Mouse (Mus musculus): Measurements from ENCODE around the gene Cyp4b1. TPM values are rescaled to one million over a fixed set of nuclear protein-coding genes. Genes with fewer than 3 reads are reported as not detected.

The Cyp4b1 gene
- polyA plus RNA-seq, 2 experiments, result 1.1 to 2.2 TPM

DNA sequence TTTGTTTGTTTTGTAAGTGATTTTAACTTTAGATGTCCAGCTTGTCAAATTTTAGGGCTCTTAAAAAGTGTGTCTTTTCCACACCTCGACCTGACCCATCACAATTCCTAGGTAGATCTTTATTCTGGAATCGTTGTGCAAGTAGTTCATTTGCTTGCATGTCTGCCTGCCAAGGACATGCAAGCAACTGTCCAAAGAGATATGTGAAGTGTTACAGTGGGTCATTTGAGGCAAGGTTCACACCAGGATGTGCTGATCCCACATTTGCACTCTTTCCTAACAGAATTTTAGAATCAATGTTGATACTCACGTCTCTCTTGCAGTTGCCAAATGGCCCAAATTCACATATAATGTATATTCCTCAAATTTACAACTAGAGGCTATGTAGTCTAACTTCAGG is 72.3 kb downstream of the Cyp4b1 start:
- ATAC-seq (ENCODE audit: insufficient read depth) (no peak), DNase-seq (ENCODE audit: low read depth in 3 of 3, low spot score in 3 of 3) (no peak)
- no peak for TF ChIP-seq EP300 (IDR thresholded peaks at IDR 0.05; ENCODE audit: low read depth)
- TF ChIP-seq CTCF (IDR thresholded peaks at IDR 0.05; ENCODE audit: low read depth), result no peak
- Histone ChIP-seq H3K36me3 (replicated peaks; ENCODE audit: control insufficient read depth, insufficient read depth, low read depth) (no peaks in the 10 kb centered on the region), H3K4me2 (ENCODE audit: low read depth) (no peak overlapping the region), H3K4me3 (ENCODE audit: insufficient read depth in 1 of 2, low read depth in 2 of 2, low read length in 2 of 2) (no peak overlapping the region), H3K9me3 (ENCODE audit: control insufficient read depth, low read length) (no peaks in the 10 kb centered on the region), H3K27ac (no peak overlapping the region), H3K4me1 (replicated peaks; ENCODE audit: control insufficient read depth in 2 of 2, insufficient read depth in 2 of 2, low read length in 1 of 2) (no peaks in the 10 kb centered on the region), H3K27me3 (ENCODE audit: control insufficient read depth, insufficient read depth, low read length) (no peaks in the 10 kb centered on the region), H3K9ac (replicated peaks) (no peak overlapping the region)
- WGBS (ENCODE audit: insufficient replicate concordance), result 55% methylated on average over 3 of the region's 3 CpGs

Other genes starting within 250 kb of the Cyp4b1 start
- gene Cyp4a12b, start 236.1 kb downstream of the Cyp4b1 start, polyA plus RNA-seq (2012; rRNA removed), result not detected in 2 replicates
- gene Cyp4a12b, start 236.1 kb downstream of the Cyp4b1 start, polyA plus RNA-seq (2014; fragmentation: Nextera tagmentation; extraction: Ambion mirVana), result not detected in 2 replicates
- not detected in 2 replicates for gene Cyp4a30b, start 195.1 kb downstream of the Cyp4b1 start, polyA plus RNA-seq (2012; rRNA removed)
- gene Cyp4a30b, start 195.1 kb downstream of the Cyp4b1 start, polyA plus RNA-seq (2014; fragmentation: Nextera tagmentation; extraction: Ambion mirVana), result not detected in 2 replicates
- gene Cyp4a14, start 151.6 kb downstream of the Cyp4b1 start, polyA plus RNA-seq (2012; rRNA removed), result 0.04 TPM in 1 of 2 replicates, not detected in the other
- gene Cyp4a14, start 151.6 kb downstream of the Cyp4b1 start, polyA plus RNA-seq (2014; fragmentation: Nextera tagmentation; extraction: Ambion mirVana), result not detected in 2 replicates
- gene Cyp4a10, start 129.5 kb downstream of the Cyp4b1 start, polyA plus RNA-seq (2012; rRNA removed), result 0.04 TPM in 1 of 2 replicates, not detected in the other
- not detected in 2 replicates for gene Cyp4a10, start 129.5 kb downstream of the Cyp4b1 start, polyA plus RNA-seq (2014; fragmentation: Nextera tagmentation; extraction: Ambion mirVana)
- gene Cyp4a31, start 84.1 kb downstream of the Cyp4b1 start, polyA plus RNA-seq (2012; rRNA removed), result 0.06 and 0.34 TPM in 2 replicates
- 0.04 and 0.16 TPM in 2 replicates for gene Cyp4a31, start 84.1 kb downstream of the Cyp4b1 start, polyA plus RNA-seq (2014; fragmentation: Nextera tagmentation; extraction: Ambion mirVana)
- not detected in 2 replicates for gene Cyp4a32, start 46.8 kb downstream of the Cyp4b1 start, polyA plus RNA-seq (2012; rRNA removed)
- gene Cyp4a32, start 46.8 kb downstream of the Cyp4b1 start, polyA plus RNA-seq (2014; fragmentation: Nextera tagmentation; extraction: Ambion mirVana), result not detected in 2 replicates
- 6.0 and 6.9 TPM in 2 replicates for gene Efcab14, start 90.0 kb upstream of the Cyp4b1 start, polyA plus RNA-seq (2012; rRNA removed)
- gene Efcab14, start 90.0 kb upstream of the Cyp4b1 start, polyA plus RNA-seq (2014; fragmentation: Nextera tagmentation; extraction: Ambion mirVana), result 12.0 and 12.6 TPM in 2 replicates
- gene Tex38, start 133.3 kb upstream of the Cyp4b1 start, polyA plus RNA-seq (2012; rRNA removed), result 0.07 TPM in 1 of 2 replicates, not detected in the other
- gene Tex38, start 133.3 kb upstream of the Cyp4b1 start, polyA plus RNA-seq (2014; fragmentation: Nextera tagmentation; extraction: Ambion mirVana), result not detected in 2 replicates
- 5.5 and 8.5 TPM in 2 replicates for gene Atpaf1, start 137.1 kb upstream of the Cyp4b1 start, polyA plus RNA-seq (2012; rRNA removed)
- gene Atpaf1, start 137.1 kb upstream of the Cyp4b1 start, polyA plus RNA-seq (2014; fragmentation: Nextera tagmentation; extraction: Ambion mirVana), result 15.0 and 22.0 TPM in 2 replicates
- 3.6 and 5.6 TPM in 2 replicates for gene Mob3c, start 180.4 kb upstream of the Cyp4b1 start, polyA plus RNA-seq (2012; rRNA removed)
- 4.2 and 5.0 TPM in 2 replicates for gene Mob3c, start 180.4 kb upstream of the Cyp4b1 start, polyA plus RNA-seq (2014; fragmentation: Nextera tagmentation; extraction: Ambion mirVana)
- 29.1 and 34.8 TPM in 2 replicates for gene Mknk1, start 191.5 kb upstream of the Cyp4b1 start, polyA plus RNA-seq (2012; rRNA removed)
- 21.3 and 24.7 TPM in 2 replicates for gene Mknk1, start 191.5 kb upstream of the Cyp4b1 start, polyA plus RNA-seq (2014; fragmentation: Nextera tagmentation; extraction: Ambion mirVana)
- gene Kncn, start 236.7 kb upstream of the Cyp4b1 start, polyA plus RNA-seq (2012; rRNA removed), result 0.01 TPM in 1 of 2 replicates, not detected in the other
- 0.05 TPM in 1 of 2 replicates, not detected in the other for gene Kncn, start 236.7 kb upstream of the Cyp4b1 start, polyA plus RNA-seq (2014; fragmentation: Nextera tagmentation; extraction: Ambion mirVana)
- not detected in 2 replicates for gene 6430628N08Rik, start 242.9 kb upstream of the Cyp4b1 start, polyA plus RNA-seq (2012; rRNA removed)
- not detected in 2 replicates for gene 6430628N08Rik, start 242.9 kb upstream of the Cyp4b1 start, polyA plus RNA-seq (2014; fragmentation: Nextera tagmentation; extraction: Ambion mirVana)

Measured in liver, embryonic 14.5 days (tissue).